Mouse (Mus musculus): Measurements from ENCODE around the gene Opcml. TPM values are rescaled to one million over a fixed set of nuclear protein-coding genes. Genes with fewer than 3 reads are reported as not detected.

Opcml gene
- total and polyA plus RNA-seq, 3 experiments: 0.94 to 1.3 (median 1.2) TPM

GRCm38 (mm10) chr9:27800992-27801391, 10.4 kb downstream of the Opcml start:
- WGBS: 51% methylated on average over 2 of the region's 2 CpGs
- Histone ChIP-seq H3K4me1 (ENCODE audit: control insufficient read depth, insufficient read depth, low read length) (no peaks in the 10 kb centered on the region), H3K27me3 (ENCODE audit: control insufficient read depth, insufficient read depth, low read length) (no peaks in the 10 kb centered on the region), H3K4me3 (no peak overlapping the region), H3K9ac (ENCODE audit: low read depth, low read length) (no peak overlapping the region), H3K36me3 (ENCODE audit: control insufficient read depth, insufficient read depth, low read length) (no peaks in the 10 kb centered on the region), H3K27ac (no peak overlapping the region), H3K79me2 (replicated peaks; ENCODE audit: control insufficient read depth, insufficient read depth, low read length) (no peaks in the 10 kb centered on the region)
- TF ChIP-seq EP300 (IDR thresholded peaks at IDR 0.05; ENCODE audit: insufficient read depth, low read depth, low read length) (no peak), POLR2A (IDR thresholded peaks at IDR 0.05; ENCODE audit: insufficient read depth, low read depth, low read length) (no peak), CTCF (IDR thresholded peaks at IDR 0.05) (no peak)
- no peak for DNase-seq
- intact Hi-C loops (cut with DNase I): no loop called here

GRCm38 (mm10) chr9:27801807-27802206, 11.2 kb downstream of the Opcml start:
- H3K27me3 ChIP-seq (ENCODE audit: control insufficient read depth, insufficient read depth, low read length): no peaks in the 10 kb centered on the region
- H3K4me3 ChIP-seq: no peak overlapping the region
- no peaks in the 10 kb centered on the region for H3K36me3 ChIP-seq (ENCODE audit: control insufficient read depth, insufficient read depth, low read length)
- no peak for TF ChIP-seq POLR2A (IDR thresholded peaks at IDR 0.05; ENCODE audit: insufficient read depth, low read depth, low read length)
- no peak for TF ChIP-seq CTCF (IDR thresholded peaks at IDR 0.05)
- TF ChIP-seq EP300 (IDR thresholded peaks at IDR 0.05; ENCODE audit: insufficient read depth, low read depth, low read length): no peak
- intact Hi-C loops (cut with DNase I): no loop called here
- H3K9ac ChIP-seq (ENCODE audit: low read depth, low read length): no peak overlapping the region
- H3K79me2 ChIP-seq (replicated peaks; ENCODE audit: control insufficient read depth, insufficient read depth, low read length): no peaks in the 10 kb centered on the region
- no peak overlapping the region for H3K27ac ChIP-seq
- DNase-seq: no peak
- no peaks in the 10 kb centered on the region for H3K4me1 ChIP-seq (ENCODE audit: control insufficient read depth, insufficient read depth, low read length)
- WGBS: 85% methylated on average over 3 of the region's 3 CpGs

DNA sequence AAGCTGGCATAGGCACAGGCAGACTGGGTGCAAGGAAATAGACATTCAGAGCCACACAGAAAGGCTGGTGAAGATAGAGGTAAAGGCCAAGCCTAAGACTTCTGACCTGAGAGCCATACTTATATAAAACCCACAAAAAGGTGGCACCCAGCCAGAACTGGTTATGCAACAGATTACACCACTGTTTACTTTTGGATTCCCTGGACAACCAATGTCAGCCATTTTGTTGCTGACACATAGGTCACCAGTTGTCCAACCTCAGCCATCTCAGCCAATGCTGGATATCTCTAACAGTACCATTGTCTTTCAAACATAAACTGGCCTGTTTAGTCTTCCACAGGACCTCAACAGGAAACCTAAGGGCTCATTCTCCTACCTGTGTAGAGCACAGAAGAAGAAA, 11.8 kb downstream of the Opcml start:
- H3K27me3 ChIP-seq (ENCODE audit: control insufficient read depth, insufficient read depth, low read length): no peaks in the 10 kb centered on the region
- no peak overlapping the region for H3K9ac ChIP-seq (ENCODE audit: low read depth, low read length)
- intact Hi-C loops (cut with DNase I): no loop called here
- H3K4me3 ChIP-seq: no peak overlapping the region
- TF ChIP-seq EP300 (IDR thresholded peaks at IDR 0.05; ENCODE audit: insufficient read depth, low read depth, low read length): no peak
- TF ChIP-seq POLR2A (IDR thresholded peaks at IDR 0.05; ENCODE audit: insufficient read depth, low read depth, low read length): no peak
- TF ChIP-seq CTCF (IDR thresholded peaks at IDR 0.05): no peak
- no peaks in the 10 kb centered on the region for H3K4me1 ChIP-seq (ENCODE audit: control insufficient read depth, insufficient read depth, low read length)
- no peaks in the 10 kb centered on the region for H3K36me3 ChIP-seq (ENCODE audit: control insufficient read depth, insufficient read depth, low read length)
- DNase-seq: no peak
- no peak overlapping the region for H3K27ac ChIP-seq
- no peaks in the 10 kb centered on the region for H3K79me2 ChIP-seq (replicated peaks; ENCODE audit: control insufficient read depth, insufficient read depth, low read length)

DNA sequence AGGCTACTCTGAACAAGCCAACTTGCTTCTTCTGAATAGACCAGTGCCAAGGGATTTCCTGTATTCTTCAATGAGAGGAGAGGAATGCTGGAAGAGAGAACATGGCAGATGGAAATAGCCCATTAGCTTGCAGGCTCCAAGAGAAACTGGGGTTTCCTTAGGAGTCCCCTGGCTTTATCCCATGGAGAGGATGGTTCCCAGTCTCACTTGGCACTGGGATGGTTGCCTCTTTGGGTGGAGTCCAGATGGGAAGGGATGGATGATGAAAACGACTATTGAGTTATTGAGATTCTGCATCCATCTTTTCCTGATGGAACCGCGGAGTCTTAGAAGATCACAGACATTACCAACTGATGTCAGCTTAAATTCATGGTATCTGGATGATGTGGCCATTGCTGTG, 13.9 kb downstream of the Opcml start:
- WGBS: 84% methylated on average over 3 of the region's 3 CpGs
- no peak for DNase-seq

GRCm38 (mm10) chr9:27809741-27810140, 19.2 kb downstream of the Opcml start:
- intact Hi-C loops (cut with DNase I): no loop called here
- DNase-seq: no peak
- H3K27me3 ChIP-seq (ENCODE audit: control insufficient read depth, insufficient read depth, low read length): no peaks in the 10 kb centered on the region
- H3K79me2 ChIP-seq (replicated peaks; ENCODE audit: control insufficient read depth, insufficient read depth, low read length): no peaks in the 10 kb centered on the region
- H3K4me3 ChIP-seq: no peak overlapping the region
- 78% methylated on average over 8 of the region's 8 CpGs for WGBS
- H3K27ac ChIP-seq: no peak overlapping the region
- no peaks in the 10 kb centered on the region for H3K36me3 ChIP-seq (ENCODE audit: control insufficient read depth, insufficient read depth, low read length)
- no peaks in the 10 kb centered on the region for H3K4me1 ChIP-seq (ENCODE audit: control insufficient read depth, insufficient read depth, low read length)
- H3K9ac ChIP-seq (ENCODE audit: low read depth, low read length): no peak overlapping the region
- TF ChIP-seq EP300 (IDR thresholded peaks at IDR 0.05; ENCODE audit: insufficient read depth, low read depth, low read length) (no peak), POLR2A (IDR thresholded peaks at IDR 0.05; ENCODE audit: insufficient read depth, low read depth, low read length) (no peak), CTCF (IDR thresholded peaks at IDR 0.05) (no peak)

More for the DNA sequence above, 13.9 kb downstream of the Opcml start:
- no peak overlapping the region for H3K4me3 ChIP-seq
- H3K4me1 ChIP-seq (ENCODE audit: control insufficient read depth, insufficient read depth, low read length): no peaks in the 10 kb centered on the region
- no peaks in the 10 kb centered on the region for H3K27me3 ChIP-seq (ENCODE audit: control insufficient read depth, insufficient read depth, low read length)
- no peaks in the 10 kb centered on the region for H3K79me2 ChIP-seq (replicated peaks; ENCODE audit: control insufficient read depth, insufficient read depth, low read length)
- TF ChIP-seq CTCF (IDR thresholded peaks at IDR 0.05) (no peak), EP300 (IDR thresholded peaks at IDR 0.05; ENCODE audit: insufficient read depth, low read depth, low read length) (no peak), POLR2A (IDR thresholded peaks at IDR 0.05; ENCODE audit: insufficient read depth, low read depth, low read length) (no peak)
- H3K27ac ChIP-seq: no peak overlapping the region
- no peaks in the 10 kb centered on the region for H3K36me3 ChIP-seq (ENCODE audit: control insufficient read depth, insufficient read depth, low read length)
- no peak overlapping the region for H3K9ac ChIP-seq (ENCODE audit: low read depth, low read length)
- intact Hi-C loops (cut with DNase I): no loop called here

DNA sequence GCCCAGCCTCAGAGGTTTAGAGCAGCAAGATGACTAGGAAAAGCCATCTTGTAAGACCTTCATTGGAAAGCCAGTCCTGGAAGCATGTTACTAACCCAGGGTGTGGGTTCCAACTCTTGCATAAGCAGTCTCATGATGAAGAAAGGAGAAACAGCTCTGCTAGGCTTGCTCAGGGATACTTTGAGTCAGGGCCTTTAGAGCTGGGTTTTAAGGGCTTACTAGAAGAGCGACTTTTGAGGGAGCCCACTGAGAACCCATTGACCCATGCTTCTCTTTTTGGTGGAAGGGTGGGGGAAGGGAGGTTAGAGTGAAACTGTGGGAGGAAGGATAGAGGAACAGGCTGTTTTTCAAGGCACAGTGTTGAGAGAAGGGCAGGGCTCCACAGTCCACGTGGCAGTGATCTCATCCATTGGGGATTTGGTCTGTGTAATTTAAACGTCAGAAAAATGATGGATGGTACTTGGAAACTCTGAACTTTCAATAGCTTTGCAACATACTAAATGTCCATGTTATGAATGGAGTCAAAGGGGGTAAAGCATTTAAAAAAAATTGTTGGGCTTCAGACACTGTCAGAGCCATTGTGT, 22.7 kb downstream of the Opcml start:
- DNase-seq: no peak
- Histone ChIP-seq H3K4me3 (no peak overlapping the region), H3K27ac (no peak overlapping the region), H3K9ac (ENCODE audit: low read depth, low read length) (no peak overlapping the region), H3K4me1 (ENCODE audit: control insufficient read depth, insufficient read depth, low read length) (no peaks in the 10 kb centered on the region), H3K79me2 (replicated peaks; ENCODE audit: control insufficient read depth, insufficient read depth, low read length) (no peaks in the 10 kb centered on the region), H3K36me3 (ENCODE audit: control insufficient read depth, insufficient read depth, low read length) (no peaks in the 10 kb centered on the region), H3K27me3 (ENCODE audit: control insufficient read depth, insufficient read depth, low read length) (no peaks in the 10 kb centered on the region)
- TF ChIP-seq EP300 (IDR thresholded peaks at IDR 0.05; ENCODE audit: insufficient read depth, low read depth, low read length): no peak
- no peak for TF ChIP-seq CTCF (IDR thresholded peaks at IDR 0.05)
- TF ChIP-seq POLR2A (IDR thresholded peaks at IDR 0.05; ENCODE audit: insufficient read depth, low read depth, low read length): no peak
- intact Hi-C loops (cut with DNase I): no loop called here
- 25% methylated on average over 3 of the region's 3 CpGs for WGBS
